Mouse (Mus musculus): ENCODE results near the gene Ipmk.

GRCm38 (mm10) chr10:71476471-71477080, 129.0 kb downstream of the Ipmk start:
- TF ChIP-seq CTCF (IDR thresholded peaks at IDR 0.05; ENCODE audit: borderline replicate concordance, insufficient read depth, low read length) = no peak
- no peak for TF ChIP-seq POLR2A (IDR thresholded peaks at IDR 0.05; ENCODE audit: low read depth, low read length)

Data from embryonic fibroblast, embryonic 13.5 days (primary cell).